Mouse (Mus musculus) testis, adult 2 months (tissue): Measurements from ENCODE around the gene Nomo1. TPM values are rescaled to one million over a fixed set of nuclear protein-coding genes. Genes with fewer than 3 reads are reported as not detected.

ENCODE experiments used
- H3K27ac ChIP-seq: fragments of 200-500 bp; 2 replicates; pipeline ENCODE4 v1.5.1; 2012; ENCODE audit warnings: low read depth, low read length; ENCODE audit not compliant: control insufficient read depth, insufficient read depth
- H3K27me3 ChIP-seq: fragments of 200-500 bp; 2 replicates; pipeline ENCODE4 v1.6.1; 2012; ENCODE audit warnings: mild to moderate bottlenecking, low read length, moderate library complexity; ENCODE audit not compliant: control insufficient read depth, insufficient read depth
- H3K36me3 ChIP-seq: fragments of 200-500 bp; 2 replicates; pipeline ENCODE4 v1.6.1; 2012; ENCODE audit warnings: mild to moderate bottlenecking, low read length; ENCODE audit not compliant: control insufficient read depth, insufficient read depth
- H3K4me1 ChIP-seq: fragments of 200-500 bp; 2 replicates; pipeline ENCODE4 v1.6.1; 2012; ENCODE audit warnings: low read length; ENCODE audit not compliant: control insufficient read depth, insufficient read depth
- H3K4me3 ChIP-seq: fragments of 200-500 bp; 2 replicates; pipeline ENCODE4 v1.5.1; 2012; ENCODE audit warnings: low read depth, mild to moderate bottlenecking, low read length, moderate library complexity, mixed read lengths; ENCODE audit not compliant: control insufficient read depth
- CTCF ChIP-seq: fragments of 200-500 bp; IDR thresholded peaks from 2 replicates; pipeline ENCODE4 v1.5.1; 2012; ENCODE audit warnings: low read depth, mild to moderate bottlenecking, inconsistent platforms, low read length, moderate library complexity; ENCODE audit not compliant: control insufficient read depth, insufficient read depth, insufficient replicate concordance
- POLR2A ChIP-seq: fragments of 200-500 bp; IDR thresholded peaks from 2 replicates; pipeline ENCODE4 v1.6.1; 2012; ENCODE audit warnings: low read depth, mild to moderate bottlenecking, inconsistent platforms, low read length, moderate library complexity; ENCODE audit not compliant: control insufficient read depth
- polyA plus RNA-seq: library from polyadenylated mRNA; depleted of rRNA; stranded (reverse); fragments of >200 nt; gene quantifications from 2 replicates; pipeline ENCODE4 v1.2.3, GENCODE M21; 2012

Gene Nomo1
- polyA plus RNA-seq, 1 experiment, result 48.7 TPM

DNA sequence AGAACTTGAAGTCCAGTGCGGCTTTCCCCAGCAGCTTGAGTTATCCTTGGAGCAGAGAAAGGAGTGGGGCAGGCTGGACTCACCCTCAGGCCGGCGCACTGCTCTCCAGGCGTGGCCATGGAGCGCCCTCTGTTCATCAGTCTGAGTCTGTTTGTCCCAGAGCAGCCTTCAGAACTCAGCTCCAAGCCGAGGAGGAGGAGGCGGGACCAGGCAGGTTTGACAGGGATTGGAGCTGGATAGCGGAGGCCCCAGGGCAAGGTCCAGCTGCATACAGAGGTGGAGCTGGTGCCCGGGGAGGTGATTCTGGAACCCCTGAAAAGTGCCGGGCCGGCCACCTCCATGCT lies 3.4 kb upstream of the Nomo1 start, which contains the start of gene Abcc6:
TSS of gene Abcc6 (minus strand) at position 158 of the 344 bp plus-strand sequence.
- no peaks in the 10 kb centered on the region for H3K36me3 ChIP-seq
- TF ChIP-seq CTCF (no peak), POLR2A (no peak)
- no peak within 1 kb of the TSS for H3K27ac ChIP-seq
- H3K4me3 ChIP-seq, result no peak within 1 kb of the TSS
- H3K4me1 ChIP-seq, result peaks cover 13% of the 10 kb centered on the region
- H3K27me3 ChIP-seq, result no peaks in the 10 kb centered on the region

DNA sequence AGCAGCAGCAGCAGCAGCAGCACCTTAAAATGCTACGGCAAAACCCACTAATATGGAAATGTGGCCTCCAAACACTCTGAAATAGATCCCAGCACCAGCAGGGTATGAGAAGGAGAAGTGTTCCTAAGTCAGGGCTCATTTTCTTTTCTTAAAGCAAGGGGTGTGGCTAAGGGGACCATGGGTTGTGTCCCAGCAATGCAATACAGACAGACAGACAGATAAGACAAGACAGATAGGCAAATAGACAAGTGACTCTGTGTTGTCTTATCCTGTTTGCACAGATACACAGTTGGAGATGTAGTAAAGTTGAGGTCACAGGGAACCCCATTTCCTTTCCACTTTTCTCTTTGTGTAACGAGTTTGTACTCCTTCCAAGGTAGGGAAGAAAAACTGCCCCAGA lies 2.4 kb upstream of the Nomo1 start:
- Histone ChIP-seq H3K27ac (no peak overlapping the region), H3K36me3 (no peaks in the 10 kb centered on the region), H3K27me3 (no peaks in the 10 kb centered on the region), H3K4me1 (peaks cover 13% of the 10 kb centered on the region), H3K4me3 (no peak overlapping the region)
- TF ChIP-seq POLR2A, result no peak
- no peak for TF ChIP-seq CTCF

DNA sequence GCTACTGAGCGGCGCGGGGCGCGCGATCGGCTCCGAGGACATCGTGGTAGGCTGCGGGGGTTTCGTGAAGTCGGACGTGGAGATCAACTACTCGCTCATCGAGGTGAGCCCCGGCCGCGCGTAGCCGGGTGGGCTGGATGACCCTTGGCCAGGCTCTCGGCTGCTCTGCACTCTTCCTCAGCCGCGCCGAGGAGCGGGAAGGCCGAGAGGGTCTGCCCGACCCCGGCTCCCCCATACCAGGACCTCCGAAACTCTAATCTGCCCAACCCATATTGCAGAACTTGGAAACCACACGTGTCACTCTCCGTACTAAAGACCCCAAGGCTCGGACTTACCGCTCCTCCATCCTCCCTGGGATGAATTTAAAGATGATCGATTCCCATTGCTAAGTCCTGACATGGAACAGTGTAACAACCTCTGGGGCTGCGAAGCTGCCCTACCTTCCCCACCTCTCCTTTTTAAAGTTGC lies 406 bp downstream of the Nomo1 start:
- Histone ChIP-seq H3K27me3 (no peaks in the 10 kb centered on the region), H3K36me3 (no peaks in the 10 kb centered on the region; the same call in 1 of the 2 replicates), H3K4me3 (peak overlapping the region; percentile 95), H3K4me1 (peaks cover 13% of the 10 kb centered on the region), H3K27ac (no peak overlapping the region)
- TF ChIP-seq CTCF (no peak), POLR2A (no peak)

DNA sequence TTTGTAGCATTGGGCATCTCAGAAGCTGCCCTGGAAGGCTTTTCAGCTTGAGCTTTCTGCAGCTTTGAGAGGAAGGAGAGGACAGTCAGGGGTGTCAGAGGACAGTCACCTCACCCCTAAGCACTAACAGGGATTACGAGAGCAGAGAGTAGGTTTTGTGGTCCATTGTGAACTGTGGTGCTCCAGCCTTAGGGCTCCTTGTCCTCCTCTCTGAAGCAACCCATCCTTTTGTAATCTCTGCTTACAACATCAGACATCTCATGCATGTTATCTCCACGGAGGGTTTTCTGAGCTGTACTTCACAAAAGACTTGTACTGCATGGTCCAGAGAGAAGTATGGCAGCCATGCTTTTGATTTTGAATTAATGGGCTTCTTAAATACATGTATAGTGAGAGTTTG lies 1.5 kb downstream of the Nomo1 start:
- Histone ChIP-seq H3K27me3 (no peaks in the 10 kb centered on the region), H3K27ac (no peak overlapping the region), H3K4me3 (no peak overlapping the region), H3K36me3 (no peaks in the 10 kb centered on the region; the same call in 1 of the 2 replicates), H3K4me1 (peaks cover 13% of the 10 kb centered on the region)
- TF ChIP-seq POLR2A (no peak), CTCF (no peak)

DNA sequence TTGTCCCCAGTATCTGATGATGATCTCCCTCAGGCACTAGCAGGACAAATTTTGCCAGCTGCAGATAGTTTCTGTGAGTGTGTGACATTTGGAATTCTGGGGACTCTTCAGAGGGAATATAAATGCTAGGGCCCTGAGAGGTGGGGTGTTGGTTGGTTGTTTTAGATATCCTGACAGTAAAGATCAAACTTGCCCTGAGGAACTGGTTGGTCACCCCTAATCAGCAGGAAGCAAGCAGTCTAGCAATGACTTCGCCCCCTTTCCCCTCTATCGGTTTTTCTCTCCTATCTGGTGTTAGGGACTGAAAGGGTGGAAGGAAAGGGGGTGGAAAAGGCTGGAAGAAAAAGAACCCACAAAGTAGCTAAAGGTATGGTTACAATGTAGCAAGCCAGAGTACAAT lies 2.0 kb downstream of the Nomo1 start:
- Histone ChIP-seq H3K36me3 (no peaks in the 10 kb centered on the region; the same call in 1 of the 2 replicates), H3K4me1 (peaks cover 13% of the 10 kb centered on the region), H3K27me3 (no peaks in the 10 kb centered on the region), H3K4me3 (no peak overlapping the region), H3K27ac (no peak overlapping the region)
- TF ChIP-seq POLR2A, result no peak
- no peak for TF ChIP-seq CTCF

DNA sequence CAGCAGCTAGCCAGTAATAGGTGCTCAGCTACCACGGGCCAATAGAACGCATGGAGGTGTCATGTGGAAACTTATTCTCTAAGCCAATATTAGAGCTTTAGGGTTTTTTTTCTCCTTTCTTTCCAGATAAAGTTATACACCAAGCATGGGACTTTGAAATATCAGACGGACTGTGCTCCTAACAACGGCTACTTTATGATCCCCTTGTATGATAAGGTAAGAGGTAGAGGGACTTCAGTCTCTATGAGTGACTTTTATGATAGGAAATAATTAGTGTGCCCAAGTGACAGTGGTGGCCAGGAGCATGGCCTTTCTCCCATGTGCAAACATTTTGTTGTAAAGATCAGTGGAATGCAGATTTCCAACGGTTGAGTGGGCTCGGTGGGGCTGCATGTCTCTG lies 3.9 kb downstream of the Nomo1 start:
- no peak for TF ChIP-seq CTCF
- TF ChIP-seq POLR2A, result no peak
- no peaks in the 10 kb centered on the region; the same call in 1 of the 2 replicates for H3K36me3 ChIP-seq

DNA sequence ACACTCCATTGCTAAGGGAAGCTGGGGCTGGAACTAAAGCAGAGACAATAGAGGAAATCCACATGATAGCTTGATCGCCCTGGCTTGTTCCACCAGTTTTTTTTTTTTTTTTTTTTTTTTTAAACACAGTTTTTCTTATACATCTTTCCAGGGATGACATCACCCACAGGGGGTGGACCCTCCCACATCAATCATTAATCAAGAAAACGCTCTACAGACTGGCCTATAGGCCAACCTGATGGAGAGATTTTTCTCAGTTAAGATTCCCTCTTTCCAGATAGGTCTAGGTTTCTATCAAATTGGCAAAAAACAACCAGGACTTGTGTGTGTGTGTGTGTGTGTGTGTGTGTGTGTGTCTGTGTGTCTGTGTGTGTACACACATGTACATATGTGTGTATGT lies 6.4 kb downstream of the Nomo1 start:
- Histone ChIP-seq H3K4me1 (peaks cover under 1% of the 10 kb centered on the region; the same call in 1 of the 2 replicates), H3K27ac (no peak overlapping the region), H3K36me3 (no peaks in the 10 kb centered on the region; the same call in 1 of the 2 replicates), H3K4me3 (no peak overlapping the region), H3K27me3 (no peaks in the 10 kb centered on the region)
- no peak for TF ChIP-seq CTCF

More for the DNA sequence above, 3.9 kb downstream of the Nomo1 start:
- Histone ChIP-seq H3K4me3 (no peak overlapping the region), H3K27me3 (no peaks in the 10 kb centered on the region), H3K4me1 (peaks cover 13% of the 10 kb centered on the region), H3K27ac (no peak overlapping the region)

DNA sequence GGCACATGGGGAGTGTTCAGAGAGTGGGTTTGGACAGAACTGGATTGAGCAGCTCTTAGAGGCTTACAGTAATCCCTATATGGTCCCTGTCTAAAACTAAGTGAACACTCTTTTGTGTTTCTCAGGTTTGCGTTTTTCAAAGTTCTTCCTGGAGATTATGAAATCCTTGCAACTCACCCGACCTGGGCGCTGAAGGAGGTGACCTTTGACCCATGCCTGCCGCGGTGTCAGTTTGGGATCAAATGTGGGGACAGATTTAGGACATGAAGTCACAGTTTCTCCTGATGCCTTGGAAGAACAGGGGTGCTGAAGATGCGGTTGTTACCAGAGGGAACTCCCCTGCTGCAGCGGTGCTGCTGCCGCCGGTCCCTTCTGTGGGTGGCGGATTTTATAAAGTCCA lies 10.6 kb downstream of the Nomo1 start:
- TF ChIP-seq POLR2A (no peak), CTCF (no peak)
- Histone ChIP-seq H3K36me3 (no peaks in the 10 kb centered on the region; the same call in 1 of the 2 replicates), H3K27ac (no peak overlapping the region), H3K27me3 (no peaks in the 10 kb centered on the region), H3K4me3 (no peak overlapping the region), H3K4me1 (no peaks in the 10 kb centered on the region)
